Mouse (Mus musculus) natural killer cell, adult 2 months (primary cell): Measurements from ENCODE around the gene Tln2.

Experiments used
- DNase-seq, 2 experiments: peaks; one replicate each; pipeline ENCODE4 v3.0.0; 2022; ENCODE audit warnings: low spot score in 2 of 2

Gene Tln2

GRCm38 (mm10) chr9:67546650-67547049, 12.9 kb downstream of the Tln2 start:
- no peak for DNase-seq

DNA sequence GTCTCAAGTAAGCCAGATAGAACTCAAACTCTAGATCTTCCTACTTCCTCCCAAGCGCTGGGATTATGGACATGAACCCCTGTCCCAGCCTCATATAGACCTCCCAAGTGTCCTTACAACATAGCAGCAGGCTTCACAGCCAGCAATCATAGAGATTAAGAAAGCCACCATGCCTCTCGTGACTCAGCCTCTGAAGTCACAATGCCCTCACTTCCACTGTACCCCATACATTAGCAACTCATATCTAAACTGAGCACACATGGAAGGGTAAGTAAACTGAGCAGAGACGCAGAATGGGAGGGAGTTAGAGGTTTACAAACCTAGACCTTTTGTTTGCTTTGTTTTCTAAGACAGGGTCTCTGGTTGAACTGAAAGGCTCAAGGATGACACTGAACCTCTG, 13.7 kb downstream of the Tln2 start:
- DNase-seq = no peak

DNA sequence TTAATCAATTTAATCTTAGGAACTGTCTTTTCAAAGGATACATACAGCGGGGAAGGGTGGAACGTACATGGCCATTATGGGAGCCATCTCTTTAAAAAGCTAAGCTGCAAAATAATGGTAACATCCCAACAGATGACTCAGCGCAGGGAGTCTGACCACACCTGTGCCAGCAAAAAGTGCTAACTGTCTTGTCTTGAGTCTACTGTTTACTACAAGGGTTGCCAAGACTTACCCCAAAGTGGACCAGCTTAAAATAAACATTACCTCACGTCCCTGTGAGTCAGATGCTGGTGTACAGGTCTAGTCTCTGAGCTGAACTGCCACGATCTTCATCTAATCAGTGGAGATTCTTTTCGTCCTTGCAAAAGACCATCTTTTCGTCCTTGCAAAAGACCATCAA, 14.7 kb downstream of the Tln2 start:
- no peak for DNase-seq

- no peak for DNase-seq
Observed at GRCm38 (mm10) chr9:67541948-67542347, 17.6 kb downstream of the Tln2 start.

DNA sequence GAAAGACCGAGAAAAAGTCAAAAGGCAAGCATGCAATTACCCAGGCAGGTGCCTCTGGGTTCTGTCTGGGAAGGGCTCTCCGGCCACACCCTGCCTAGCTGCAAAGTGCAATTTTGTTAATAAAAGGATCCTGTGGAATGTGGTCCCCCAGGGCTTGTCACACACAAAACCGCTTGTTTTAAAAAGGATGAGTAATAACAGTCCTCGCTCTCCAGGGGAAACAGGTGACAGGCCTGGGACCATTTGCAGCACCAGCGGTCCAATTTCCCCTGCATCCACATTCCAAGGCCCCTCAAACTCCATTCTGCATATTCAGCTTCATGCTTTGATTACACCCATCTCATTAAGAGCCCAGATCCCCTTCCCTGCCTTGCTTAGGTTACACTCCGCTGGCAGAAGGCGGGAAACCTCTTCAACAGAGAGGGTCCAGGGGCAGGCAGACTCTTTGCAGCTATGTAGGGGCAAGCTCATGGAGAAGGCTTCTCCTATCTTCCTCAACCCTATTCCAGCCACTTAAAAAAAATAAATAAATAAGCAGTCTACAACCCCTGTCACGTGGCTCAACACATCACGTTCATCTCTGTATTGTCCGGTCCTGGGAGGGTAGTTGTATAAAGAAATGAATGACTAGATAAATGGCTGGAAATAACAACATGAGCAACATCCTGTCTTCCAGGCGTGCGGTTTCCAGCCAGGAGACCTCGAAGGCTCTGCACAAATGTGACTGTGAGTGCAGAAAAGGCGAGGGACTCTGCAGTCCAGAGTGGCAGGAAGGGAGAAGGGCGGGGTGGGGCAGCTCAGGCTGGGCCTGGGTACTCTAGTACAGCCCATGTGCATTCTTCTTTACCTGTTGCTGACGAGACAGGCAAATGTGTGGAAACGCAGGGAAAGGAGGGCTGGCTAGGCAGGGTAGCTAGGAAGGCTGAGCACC, 19.5 kb downstream of the Tln2 start:
- DNase-seq = no peak

DNA sequence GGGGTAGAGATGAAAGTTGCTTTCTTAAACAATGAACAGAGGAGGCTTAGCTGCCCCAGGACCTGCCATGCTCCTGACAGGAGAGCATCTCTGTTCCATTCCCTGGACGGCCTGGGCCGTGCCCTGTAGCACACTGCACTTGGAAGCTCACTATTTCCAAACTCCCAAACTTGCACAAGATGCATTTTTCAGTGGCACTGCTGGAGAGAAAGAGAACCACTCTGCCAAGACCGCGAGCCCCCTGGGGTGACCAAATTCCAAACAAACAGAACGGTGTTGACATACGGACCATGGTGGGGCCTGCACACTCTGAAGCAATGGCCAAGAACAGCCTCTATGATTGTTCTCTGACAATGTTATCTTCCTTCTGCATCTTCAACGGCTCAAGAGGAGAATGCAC, 25.1 kb downstream of the Tln2 start:
- DNase-seq = no peak

DNA sequence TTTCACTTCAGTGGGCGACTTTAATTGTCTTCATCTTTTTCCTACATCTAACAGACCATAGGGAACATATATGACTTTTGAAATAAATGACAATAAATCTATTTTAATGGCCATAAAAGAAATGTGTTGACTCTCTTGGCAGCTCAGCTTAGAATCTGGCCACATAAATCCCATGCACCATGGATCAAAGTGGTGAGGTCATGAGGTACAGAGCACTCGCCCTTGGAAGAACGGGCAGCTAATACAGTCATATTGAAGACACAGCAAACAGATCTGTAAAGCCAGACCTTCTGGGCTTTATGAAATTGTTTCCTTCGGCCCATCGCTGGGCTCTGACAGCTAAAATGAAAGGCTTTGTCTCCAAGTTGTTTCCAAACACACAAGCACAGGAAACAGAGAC, 26.2 kb downstream of the Tln2 start:
- no peak for DNase-seq

DNA sequence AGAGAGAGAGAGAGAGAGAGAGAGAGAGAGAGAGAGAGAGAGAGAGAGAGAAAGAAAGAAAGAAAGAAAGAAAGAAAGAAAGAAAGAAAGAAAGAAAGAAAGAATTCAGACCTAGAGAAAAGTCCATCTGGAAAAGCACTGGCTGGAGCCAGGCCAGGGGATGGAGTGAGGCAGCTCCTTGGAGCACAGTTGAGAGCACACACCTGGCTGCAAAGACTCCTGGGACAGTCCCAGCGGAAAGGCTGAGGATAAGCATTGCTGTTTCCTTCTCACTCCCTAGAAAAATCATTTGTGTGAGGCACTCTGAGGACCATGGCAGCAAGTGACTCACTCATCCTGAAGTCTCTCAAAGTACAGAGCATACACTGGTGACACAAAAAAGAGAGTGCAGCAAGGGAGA, 26.9 kb downstream of the Tln2 start:
- no peak for DNase-seq

- DNase-seq = no peak
Observed at GRCm38 (mm10) chr9:67529600-67529999, 29.9 kb downstream of the Tln2 start.

- DNase-seq = no peak
Observed at GRCm38 (mm10) chr9:67527726-67528125, 31.8 kb downstream of the Tln2 start.

- no peak for DNase-seq
Observed at GRCm38 (mm10) chr9:67521736-67522135, 37.8 kb downstream of the Tln2 start.

DNA sequence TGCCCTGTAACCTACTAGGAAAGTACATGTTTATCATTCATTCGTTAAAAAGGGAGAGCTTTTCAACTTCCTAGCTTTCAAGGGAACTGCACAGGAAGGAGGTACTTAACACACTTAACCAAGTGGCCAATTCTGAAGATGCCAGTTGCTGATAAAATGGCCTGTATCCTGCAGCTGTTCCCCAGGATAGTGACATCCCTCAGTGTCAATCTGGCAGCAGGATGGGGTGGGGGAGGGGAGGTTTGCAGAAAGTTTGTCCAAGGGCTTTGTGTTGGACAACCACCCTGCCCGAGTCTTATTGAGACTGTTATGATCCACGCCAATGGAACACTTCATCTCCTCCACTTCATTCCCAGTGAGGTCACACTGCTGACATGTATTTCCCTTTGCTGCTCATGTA, 50.0 kb downstream of the Tln2 start:
- DNase-seq = no peak

- no peak for DNase-seq
Observed at GRCm38 (mm10) chr9:67504669-67505260, 54.7 kb downstream of the Tln2 start.

GRCm38 (mm10) chr9:67501801-67502200, 57.7 kb downstream of the Tln2 start:
- DNase-seq = no peak

GRCm38 (mm10) chr9:67496368-67496767, 63.1 kb downstream of the Tln2 start:
- DNase-seq = no peak

DNA sequence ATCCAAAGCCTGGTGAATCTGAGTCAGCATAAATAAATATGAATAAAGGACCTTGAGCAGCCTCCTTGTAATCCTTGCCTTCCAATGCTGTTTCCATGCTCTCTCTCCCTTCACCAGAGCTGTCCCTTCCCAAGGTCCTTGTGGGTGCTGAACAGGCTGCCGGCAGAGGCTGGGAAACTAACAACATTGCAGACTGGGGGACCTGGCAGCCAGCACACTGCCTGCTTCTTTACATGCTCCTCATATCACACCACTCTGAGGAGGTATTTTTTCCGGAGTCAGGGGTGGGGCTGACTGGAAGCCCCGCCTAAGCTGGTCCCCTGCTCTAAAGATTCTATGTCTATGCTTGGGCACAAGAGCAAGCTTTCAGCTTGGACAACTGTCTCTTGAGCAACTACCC, 64.2 kb downstream of the Tln2 start:
- no peak for DNase-seq

DNA sequence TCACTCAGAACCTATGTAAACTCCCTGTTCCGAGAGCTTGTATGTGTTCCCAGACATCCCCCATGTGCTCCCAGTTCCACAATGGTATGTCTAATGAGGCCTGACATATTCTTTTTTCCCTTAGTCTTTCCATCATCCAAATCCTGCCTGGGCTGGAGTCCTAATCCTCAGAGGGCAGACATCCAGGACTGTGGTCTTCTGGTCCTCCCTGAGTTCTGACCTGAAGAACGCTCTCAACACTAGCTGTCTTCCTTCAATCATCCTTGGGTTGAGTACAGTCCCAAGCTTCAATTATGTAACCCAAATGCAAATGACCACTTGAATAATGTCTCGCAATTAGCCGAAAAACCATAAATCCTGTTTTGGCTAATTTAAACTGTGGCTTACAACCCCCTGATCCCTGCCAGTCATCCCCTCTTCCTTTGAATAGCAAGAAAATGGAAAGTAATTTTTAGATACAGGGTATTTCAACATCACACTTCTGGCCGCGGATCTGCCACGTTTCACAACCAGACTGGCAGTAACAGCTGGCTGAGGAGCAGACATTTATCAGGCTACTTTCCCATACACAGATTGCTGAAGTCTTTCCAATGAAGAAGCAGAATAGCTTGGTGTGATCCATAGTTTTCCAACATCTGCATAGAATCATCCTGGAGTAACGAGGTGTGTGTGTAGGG, 65.5 kb downstream of the Tln2 start:
- no peak for DNase-seq

GRCm38 (mm10) chr9:67489370-67489769, 70.1 kb downstream of the Tln2 start:
- DNase-seq = no peak

- no peak for DNase-seq
Observed at GRCm38 (mm10) chr9:67486621-67487020, 72.9 kb downstream of the Tln2 start.

- no peak for DNase-seq
Observed at GRCm38 (mm10) chr9:67485169-67486072, 74.1 kb downstream of the Tln2 start.

GRCm38 (mm10) chr9:67482277-67482676, 77.2 kb downstream of the Tln2 start:
- DNase-seq = no peak

DNA sequence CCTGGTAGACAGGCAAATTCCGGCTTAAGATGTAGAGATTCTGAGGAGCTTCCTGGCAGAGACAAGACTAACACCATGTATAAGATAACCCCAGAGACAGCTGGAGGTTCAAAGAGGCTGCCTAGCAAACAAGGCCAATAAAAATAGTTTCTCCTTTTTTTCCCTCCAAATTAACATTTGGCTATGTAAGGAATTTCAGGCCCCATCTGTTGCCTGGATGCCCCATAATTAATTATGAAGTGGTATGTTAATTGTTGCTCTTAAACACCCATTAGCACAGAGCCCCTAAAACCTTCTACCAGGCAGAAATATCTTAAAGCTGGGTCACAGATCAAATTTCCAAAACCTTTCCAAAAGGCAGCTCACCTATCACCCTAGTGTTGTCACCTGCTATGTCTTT, 77.7 kb downstream of the Tln2 start:
- no peak for DNase-seq
